Mouse (Mus musculus): ENCODE results near the gene Lgr6. TPM values are rescaled to one million over a fixed set of nuclear protein-coding genes. Genes with fewer than 3 reads are reported as not detected.

The Lgr6 gene
- total and polyA plus RNA-seq, 3 experiments = 0.30 to 0.54 (median 0.38) TPM

- Histone ChIP-seq H3K4me1 (ENCODE audit: insufficient read depth, low read depth, low read length) (no peaks in the 10 kb centered on the region), H3K4me3 (ENCODE audit: low read depth, low read length) (no peak overlapping the region), H3K36me3 (replicated peaks) (no peaks in the 10 kb centered on the region), H3K27me3 (ENCODE audit: insufficient read depth, low read length) (peaks cover 32% of the 10 kb centered on the region), H3K9me3 (replicated peaks) (peaks cover 5% of the 10 kb centered on the region; the same call in 1 of the 2 replicates)
- peak; percentile 60 for TF ChIP-seq CTCF (IDR thresholded peaks at IDR 0.05; ENCODE audit: low read depth, low read length)
- TF ChIP-seq GATA1 (IDR thresholded peaks at IDR 0.05; ENCODE audit: borderline replicate concordance, low read length) = no peak
- no peak for TF ChIP-seq TAL1 (conservative IDR thresholded peaks at IDR 0.05; ENCODE audit: low read depth, low read length)
- no peak for ATAC-seq (ENCODE audit: extremely low read depth, insufficient number of reproducible peaks, low FRiP score, poor library complexity, severe bottlenecking)
- no peak for DNase-seq (ENCODE audit: low spot score)
These were observed 42.1 kb downstream of the Lgr6 start for GRCm38 (mm10) chr1:135062936-135063335.

GRCm38 (mm10) chr1:135061300-135061699, 43.8 kb downstream of the Lgr6 start:
- H3K4me1 ChIP-seq (ENCODE audit: insufficient read depth, low read depth, low read length) = no peaks in the 10 kb centered on the region
- H3K4me3 ChIP-seq (ENCODE audit: low read depth, low read length) = no peak overlapping the region
- TF ChIP-seq CTCF (IDR thresholded peaks at IDR 0.05; ENCODE audit: low read depth, low read length) = no peak
- no peak for TF ChIP-seq GATA2 (IDR thresholded peaks at IDR 0.05; ENCODE audit: borderline replicate concordance, low read depth, low read length)
- no peak for TF ChIP-seq POLR2AphosphoS5 (IDR thresholded peaks at IDR 0.05; ENCODE audit: insufficient replicate concordance, low read depth, low read length)
- TF ChIP-seq TAL1 (conservative IDR thresholded peaks at IDR 0.05; ENCODE audit: low read depth, low read length) = no peak
- no peaks in the 10 kb centered on the region for H3K36me3 ChIP-seq (replicated peaks)
- no peak for DNase-seq (ENCODE audit: low spot score)
- peaks cover 43% of the 10 kb centered on the region for H3K27me3 ChIP-seq (ENCODE audit: insufficient read depth, low read length)
- peaks cover 5% of the 10 kb centered on the region; the same call in 1 of the 2 replicates for H3K9me3 ChIP-seq (replicated peaks)
- no peak for ATAC-seq (ENCODE audit: extremely low read depth, insufficient number of reproducible peaks, low FRiP score, poor library complexity, severe bottlenecking)

- H3K4me3 ChIP-seq (ENCODE audit: low read depth, low read length) = no peak overlapping the region
- no peak for TF ChIP-seq GATA1 (IDR thresholded peaks at IDR 0.05; ENCODE audit: borderline replicate concordance, low read length)
- no peak for TF ChIP-seq TAL1 (conservative IDR thresholded peaks at IDR 0.05; ENCODE audit: low read depth, low read length)
- TF ChIP-seq POLR2AphosphoS5 (IDR thresholded peaks at IDR 0.05; ENCODE audit: insufficient replicate concordance, low read depth, low read length) = no peak
- TF ChIP-seq CTCF (IDR thresholded peaks at IDR 0.05; ENCODE audit: low read depth, low read length) = no peak
- no peak for TF ChIP-seq GATA2 (IDR thresholded peaks at IDR 0.05; ENCODE audit: borderline replicate concordance, low read depth, low read length)
- peaks cover 43% of the 10 kb centered on the region for H3K27me3 ChIP-seq (ENCODE audit: insufficient read depth, low read length)
- no peaks in the 10 kb centered on the region for H3K4me1 ChIP-seq (ENCODE audit: insufficient read depth, low read depth, low read length)
- no peak for ATAC-seq (ENCODE audit: extremely low read depth, insufficient number of reproducible peaks, low FRiP score, poor library complexity, severe bottlenecking)
- no peaks in the 10 kb centered on the region for H3K36me3 ChIP-seq (replicated peaks)
- peaks cover 5% of the 10 kb centered on the region; the same call in 1 of the 2 replicates for H3K9me3 ChIP-seq (replicated peaks)
- no peak for DNase-seq (ENCODE audit: low spot score)
These were observed 44.9 kb downstream of the Lgr6 start for GRCm38 (mm10) chr1:135060174-135060573.

GRCm38 (mm10) chr1:135056901-135057300, 48.2 kb downstream of the Lgr6 start:
- TF ChIP-seq TAL1 (conservative IDR thresholded peaks at IDR 0.05; ENCODE audit: low read depth, low read length) (no peak), CTCF (IDR thresholded peaks at IDR 0.05; ENCODE audit: low read depth, low read length) (no peak), POLR2AphosphoS5 (IDR thresholded peaks at IDR 0.05; ENCODE audit: insufficient replicate concordance, low read depth, low read length) (no peak), GATA1 (IDR thresholded peaks at IDR 0.05; ENCODE audit: borderline replicate concordance, low read length) (no peak), GATA2 (IDR thresholded peaks at IDR 0.05; ENCODE audit: borderline replicate concordance, low read depth, low read length) (no peak)
- no peak for ATAC-seq (ENCODE audit: extremely low read depth, insufficient number of reproducible peaks, low FRiP score, poor library complexity, severe bottlenecking)
- peaks cover 48% of the 10 kb centered on the region for H3K27me3 ChIP-seq (ENCODE audit: insufficient read depth, low read length)
- no peaks in the 10 kb centered on the region for H3K9me3 ChIP-seq (replicated peaks)
- no peaks in the 10 kb centered on the region for H3K4me1 ChIP-seq (ENCODE audit: insufficient read depth, low read depth, low read length)
- H3K4me3 ChIP-seq (ENCODE audit: low read depth, low read length) = no peak overlapping the region
- no peaks in the 10 kb centered on the region for H3K36me3 ChIP-seq (replicated peaks)
- no peak for DNase-seq (ENCODE audit: low spot score)

- DNase-seq (ENCODE audit: low spot score) = no peak
- no peaks in the 10 kb centered on the region for H3K36me3 ChIP-seq (replicated peaks)
These were observed 51.0 kb downstream of the Lgr6 start for GRCm38 (mm10) chr1:135054121-135054520.

GRCm38 (mm10) chr1:135044439-135044838, 60.6 kb downstream of the Lgr6 start:
- peaks cover 16% of the 10 kb centered on the region; the same call in 1 of the 2 replicates for H3K27me3 ChIP-seq (ENCODE audit: insufficient read depth, low read length)
- DNase-seq (ENCODE audit: low spot score) (no peak), ATAC-seq (ENCODE audit: extremely low read depth, insufficient number of reproducible peaks, low FRiP score, poor library complexity, severe bottlenecking) (no peak)
- H3K4me1 ChIP-seq (ENCODE audit: insufficient read depth, low read depth, low read length) = no peaks in the 10 kb centered on the region
- TF ChIP-seq GATA1 (IDR thresholded peaks at IDR 0.05; ENCODE audit: borderline replicate concordance, low read length) (no peak), TAL1 (conservative IDR thresholded peaks at IDR 0.05; ENCODE audit: low read depth, low read length) (no peak), CTCF (IDR thresholded peaks at IDR 0.05; ENCODE audit: low read depth, low read length) (no peak), GATA2 (IDR thresholded peaks at IDR 0.05; ENCODE audit: borderline replicate concordance, low read depth, low read length) (no peak), POLR2AphosphoS5 (IDR thresholded peaks at IDR 0.05; ENCODE audit: insufficient replicate concordance, low read depth, low read length) (no peak)
- H3K9me3 ChIP-seq (replicated peaks) = no peaks in the 10 kb centered on the region
- H3K4me3 ChIP-seq (ENCODE audit: low read depth, low read length) = no peak overlapping the region
- no peaks in the 10 kb centered on the region for H3K36me3 ChIP-seq (replicated peaks)

More at GRCm38 (mm10) chr1:135054121-135054520, 51.0 kb downstream of the Lgr6 start:
- TF ChIP-seq CTCF (IDR thresholded peaks at IDR 0.05; ENCODE audit: low read depth, low read length) (no peak), GATA1 (IDR thresholded peaks at IDR 0.05; ENCODE audit: borderline replicate concordance, low read length) (no peak), GATA2 (IDR thresholded peaks at IDR 0.05; ENCODE audit: borderline replicate concordance, low read depth, low read length) (no peak), TAL1 (conservative IDR thresholded peaks at IDR 0.05; ENCODE audit: low read depth, low read length) (no peak), POLR2AphosphoS5 (IDR thresholded peaks at IDR 0.05; ENCODE audit: insufficient replicate concordance, low read depth, low read length) (no peak)
- no peaks in the 10 kb centered on the region for H3K4me1 ChIP-seq (ENCODE audit: insufficient read depth, low read depth, low read length)
- peaks cover 37% of the 10 kb centered on the region for H3K27me3 ChIP-seq (ENCODE audit: insufficient read depth, low read length)
- no peak for ATAC-seq (ENCODE audit: extremely low read depth, insufficient number of reproducible peaks, low FRiP score, poor library complexity, severe bottlenecking)
- no peak overlapping the region for H3K4me3 ChIP-seq (ENCODE audit: low read depth, low read length)
- H3K9me3 ChIP-seq (replicated peaks) = no peaks in the 10 kb centered on the region
